ENCODE assay signal across 8 mouse cellular contexts in genomic region chr9:108338551-108338885, GRCm38 (mm10). TPM values are rescaled to one million over a fixed set of nuclear protein-coding genes. Genes with fewer than 3 reads are reported as not detected.
DNase-seq lines count a peak whose midpoint lies in the region; ATAC-seq and TF ChIP-seq lines count a peak whose summit lies in the region.

No protein-coding gene starts in this region.

- H3K4me2 ChIP-seq in heart, embryonic 14.5 days (ENCODE audit: low read length): peak overlapping the region; percentile 92
- peak overlapping the region; percentile 72 for H3K4me2 ChIP-seq in liver, embryonic 15.5 days
- peak overlapping the region; percentile 64 for H3K4me2 ChIP-seq in stomach, embryonic 15.5 days

- no peak overlapping the region for H3K4me3 ChIP-seq in cerebellum, adult 2 months (replicated peaks; ENCODE audit: insufficient read depth, low read depth, low read length)
- H3K4me3 ChIP-seq in ES-E14 (ENCODE audit: insufficient read depth in 1 of 2, low read depth in 1 of 2, low read length in 2 of 2, poor library complexity in 1 of 2, severe bottlenecking in 1 of 2): peak overlapping the region; percentile 26 to 95
- peak overlapping the region in 1 of 2 experiments; percentile 56; a peak in 3 of 4 replicates for H3K4me3 ChIP-seq in heart, embryonic 14.5 days (ENCODE audit: control insufficient read depth in 1 of 2, insufficient read depth in 1 of 2, low read depth in 1 of 2, low read length in 2 of 2)
- H3K4me3 ChIP-seq in liver, embryonic 15.5 days (replicated peaks): peak overlapping the region; percentile 88
- peak overlapping the region; percentile 60; the same call in 1 of the 2 replicates for H3K4me3 ChIP-seq in stomach, embryonic 15.5 days (replicated peaks)

- no peak for DNase-seq in cerebellum, adult 2 months
- DNase-seq in cerebellum, adult 11 months: no peak
- no peak for DNase-seq in ES-E14 (ENCODE audit: low read depth, low spot score)
- DNase-seq in right cerebral cortex, adult 2 months (ENCODE audit: low spot score in 2 of 2): no peak
- DNase-seq in layer of hippocampus, adult 18-20 months (ENCODE audit: low spot score in 2 of 2): no peak

- no peak for TF ChIP-seq POLR2A in cerebellum, adult 2 months (IDR thresholded peaks at IDR 0.05; ENCODE audit: borderline replicate concordance, insufficient read depth, low read length)

- in situ Hi-C loops in ES-E14 (cut with MboI; ENCODE audit: low sequenced_read_pairs in 2 of 2, unreplicated experiment in 2 of 2): no loop called here

- H3K27ac ChIP-seq in cerebellum, adult 2 months (ENCODE audit: insufficient read depth, low read length): 0 out of 2 replicates have a peak overlapping the region, but pooled peaks have one; percentile 5
- peak overlapping the region; percentile 96 for H3K27ac ChIP-seq in ES-E14 (ENCODE audit: insufficient read depth, low read depth, low read length, poor library complexity, severe bottlenecking)
- H3K27ac ChIP-seq in heart, embryonic 14.5 days (replicated peaks in 1 of 2; ENCODE audit: control insufficient read depth in 1 of 2, insufficient read depth in 1 of 2, low read depth in 2 of 2, low read length in 2 of 2): peak overlapping the region; percentile 87 to 92
- peak overlapping the region; percentile 99 for H3K27ac ChIP-seq in liver, embryonic 15.5 days (replicated peaks)
- peak overlapping the region; percentile 93 for H3K27ac ChIP-seq in stomach, embryonic 15.5 days

- WGBS in cerebellum, adult 2 months: 30% methylated on average over 6 of the region's 6 CpGs
- WGBS in heart, embryonic 14.5 days: 22% methylated on average over 6 of the region's 6 CpGs
- WGBS in liver, embryonic 15.5 days (ENCODE audit: insufficient replicate concordance): 17% methylated on average over 6 of the region's 6 CpGs
- WGBS in stomach, embryonic 15.5 days: 26% methylated on average over 6 of the region's 6 CpGs

- H3K4me1 ChIP-seq in cerebellum, adult 2 months (ENCODE audit: control insufficient read depth, insufficient read depth, low read length): peaks cover 4% of the 10 kb centered on the region
- peaks cover 0 to 2% of the 10 kb centered on the region in 2 experiments; a peak in 1 of 4 replicates for H3K4me1 ChIP-seq in ES-E14 (ENCODE audit: control insufficient read depth in 2 of 2, insufficient read depth in 2 of 2, low read length in 2 of 2, poor library complexity in 1 of 2)
- H3K4me1 ChIP-seq in heart, embryonic 14.5 days (ENCODE audit: control insufficient read depth in 2 of 2, insufficient read depth in 2 of 2, low read length in 2 of 2): peaks cover 11 to 25% of the 10 kb centered on the region in 2 experiments
- H3K4me1 ChIP-seq in liver, embryonic 15.5 days (replicated peaks): peaks cover 46% of the 10 kb centered on the region
- H3K4me1 ChIP-seq in stomach, embryonic 15.5 days: peaks cover 18% of the 10 kb centered on the region

- no peak for ATAC-seq in heart, embryonic 14.5 days (ENCODE audit: insufficient number of reproducible peaks, insufficient read depth, low FRiP score, low read depth)
- ATAC-seq in liver, embryonic 15.5 days (ENCODE audit: insufficient read depth): no peak
- ATAC-seq in stomach, embryonic 15.5 days (ENCODE audit: insufficient read depth, low FRiP score, low read depth): no peak

- no peaks in the 10 kb centered on the region for H3K9me3 ChIP-seq in ES-E14 (ENCODE audit: control insufficient read depth, insufficient read depth, low read depth, low read length)
- no peaks in the 10 kb centered on the region for H3K9me3 ChIP-seq in heart, embryonic 14.5 days (ENCODE audit: control insufficient read depth, low read length)
- H3K9me3 ChIP-seq in liver, embryonic 15.5 days (replicated peaks): no peaks in the 10 kb centered on the region
- H3K9me3 ChIP-seq in stomach, embryonic 15.5 days: no peaks in the 10 kb centered on the region

- TF ChIP-seq CTCF in cerebellum, adult 2 months (IDR thresholded peaks at IDR 0.05; ENCODE audit: borderline replicate concordance, insufficient read depth, low read depth, low read length): no peak

- peaks cover 23% of the 10 kb centered on the region for H3K36me3 ChIP-seq in ES-E14 (ENCODE audit: control insufficient read depth, insufficient read depth, low read length, poor library complexity, severe bottlenecking)
- peaks cover 40% of the 10 kb centered on the region for H3K36me3 ChIP-seq in heart, embryonic 14.5 days (ENCODE audit: control insufficient read depth, insufficient read depth, low read length)
- H3K36me3 ChIP-seq in liver, embryonic 15.5 days (replicated peaks): peaks cover 67% of the 10 kb centered on the region
- peaks cover 22% of the 10 kb centered on the region for H3K36me3 ChIP-seq in stomach, embryonic 15.5 days

- H3K9ac ChIP-seq in ES-E14 (ENCODE audit: insufficient read depth, low read depth, low read length, poor library complexity, severe bottlenecking): peak overlapping the region; percentile 13; the same call in 1 of the 2 replicates
- H3K9ac ChIP-seq in heart, embryonic 14.5 days (ENCODE audit: low read length): peak overlapping the region; percentile 80
- H3K9ac ChIP-seq in liver, embryonic 15.5 days: peak overlapping the region; percentile 65
- no peak overlapping the region for H3K9ac ChIP-seq in stomach, embryonic 15.5 days

- no peaks in the 10 kb centered on the region for H3K27me3 ChIP-seq in cerebellum, adult 2 months (ENCODE audit: control insufficient read depth, insufficient read depth, low read length)
- no peaks in the 10 kb centered on the region for H3K27me3 ChIP-seq in heart, embryonic 14.5 days (ENCODE audit: control insufficient read depth, insufficient read depth, low read length)
- no peaks in the 10 kb centered on the region for H3K27me3 ChIP-seq in liver, embryonic 15.5 days
- no peaks in the 10 kb centered on the region for H3K27me3 ChIP-seq in stomach, embryonic 15.5 days (replicated peaks)

TF ChIP-seq in ES-E14, 5 proteins besides CTCF, POLR2A, EP300 and RAD21:
- TF ChIP-seq ZC3H11A (IDR thresholded peaks at IDR 0.05; ENCODE audit: borderline replicate concordance, low read depth, low read length) (no peak), HCFC1 (IDR thresholded peaks at IDR 0.05; ENCODE audit: borderline replicate concordance, insufficient read depth, low read length) (no peak), CHD2 (IDR thresholded peaks at IDR 0.05; ENCODE audit: low read depth, low read length) (no peak), MAFK (IDR thresholded peaks at IDR 0.05; ENCODE audit: insufficient read depth, low read depth, low read length) (no peak), ZNF384 (IDR thresholded peaks at IDR 0.05; ENCODE audit: low read depth, low read length) (no peak)

RNA-seq across cellular contexts. Expression of gene Gpx1, which starts 0.2 kb away (rescaled TPM):
- 247 and 249 TPM in 2 replicates for polyA plus RNA-seq in cerebellum, adult 2 months (2012; rRNA removed)
- 797 and 939 TPM in 2 replicates for total RNA-seq in ES-E14 (2012; rRNA removed)
- 694 and 725 TPM in 2 replicates for polyA plus RNA-seq in heart, embryonic 14.5 days (2014; fragmentation: Nextera tagmentation; extraction: Ambion mirVana)
- 6,133 and 6,280 TPM in 2 replicates for polyA plus RNA-seq in liver, embryonic 15.5 days (2015; fragmentation: Nextera tagmentation; extraction: Ambion mirVana)
- polyA plus RNA-seq in stomach, embryonic 15.5 days (2015; fragmentation: Nextera tagmentation; extraction: Ambion mirVana): 998 and 1,171 TPM in 2 replicates
- 10 to 100 TPM; 58.5 to 70.8 TPM for total RNA-seq in layer of hippocampus, adult 18-20 months (2021)

RNA-seq across cellular contexts. Expression of gene Usp4, which starts 9.1 kb away (rescaled TPM):
- 97.5 and 104 TPM in 2 replicates for polyA plus RNA-seq in cerebellum, adult 2 months (2012; rRNA removed)
- 64.2 and 69.1 TPM in 2 replicates for total RNA-seq in ES-E14 (2012; rRNA removed)
- polyA plus RNA-seq in heart, embryonic 14.5 days (2014; fragmentation: Nextera tagmentation; extraction: Ambion mirVana): 88.6 and 90.1 TPM in 2 replicates
- 65.1 and 76.5 TPM in 2 replicates for polyA plus RNA-seq in liver, embryonic 15.5 days (2015; fragmentation: Nextera tagmentation; extraction: Ambion mirVana)
- 85.6 and 92.2 TPM in 2 replicates for polyA plus RNA-seq in stomach, embryonic 15.5 days (2015; fragmentation: Nextera tagmentation; extraction: Ambion mirVana)
- 100 to 1,000 TPM; 102 to 105 TPM for total RNA-seq in layer of hippocampus, adult 18-20 months (2021)

RNA-seq across cellular contexts. Expression of gene Tcta, which starts 32.6 kb away (rescaled TPM):
- polyA plus RNA-seq in cerebellum, adult 2 months (2012; rRNA removed): 55.2 and 58.9 TPM in 2 replicates
- total RNA-seq in ES-E14 (2012; rRNA removed): 10.0 and 11.0 TPM in 2 replicates
- polyA plus RNA-seq in heart, embryonic 14.5 days (2014; fragmentation: Nextera tagmentation; extraction: Ambion mirVana): 36.5 and 39.4 TPM in 2 replicates
- 14.1 and 14.4 TPM in 2 replicates for polyA plus RNA-seq in liver, embryonic 15.5 days (2015; fragmentation: Nextera tagmentation; extraction: Ambion mirVana)
- 40.0 and 42.1 TPM in 2 replicates for polyA plus RNA-seq in stomach, embryonic 15.5 days (2015; fragmentation: Nextera tagmentation; extraction: Ambion mirVana)
- total RNA-seq in layer of hippocampus, adult 18-20 months (2021): 10 to 100 TPM; 29.9 to 31.3 TPM

RNA-seq across cellular contexts. Expression of gene Rhoa, which starts 32.6 kb away (rescaled TPM):
- 198 and 201 TPM in 2 replicates for polyA plus RNA-seq in cerebellum, adult 2 months (2012; rRNA removed)
- 82.9 and 125 TPM in 2 replicates for total RNA-seq in ES-E14 (2012; rRNA removed)
- 229 and 289 TPM in 2 replicates for polyA plus RNA-seq in heart, embryonic 14.5 days (2014; fragmentation: Nextera tagmentation; extraction: Ambion mirVana)
- 190 and 202 TPM in 2 replicates for polyA plus RNA-seq in liver, embryonic 15.5 days (2015; fragmentation: Nextera tagmentation; extraction: Ambion mirVana)
- 452 and 455 TPM in 2 replicates for polyA plus RNA-seq in stomach, embryonic 15.5 days (2015; fragmentation: Nextera tagmentation; extraction: Ambion mirVana)
- total RNA-seq in layer of hippocampus, adult 18-20 months (2021): 100 to 1,000 TPM; 163 to 172 TPM

RNA-seq across cellular contexts. Expression of gene Amt, which starts 41.9 kb away (rescaled TPM):
- 63.2 and 64.2 TPM in 2 replicates for polyA plus RNA-seq in cerebellum, adult 2 months (2012; rRNA removed)
- 63.9 and 77.9 TPM in 2 replicates for total RNA-seq in ES-E14 (2012; rRNA removed)
- 10.4 and 11.2 TPM in 2 replicates for polyA plus RNA-seq in heart, embryonic 14.5 days (2014; fragmentation: Nextera tagmentation; extraction: Ambion mirVana)
- 11.9 and 13.3 TPM in 2 replicates for polyA plus RNA-seq in liver, embryonic 15.5 days (2015; fragmentation: Nextera tagmentation; extraction: Ambion mirVana)
- 21.8 and 22.3 TPM in 2 replicates for polyA plus RNA-seq in stomach, embryonic 15.5 days (2015; fragmentation: Nextera tagmentation; extraction: Ambion mirVana)
- 10 to 100 TPM; 30.2 to 33.0 TPM for total RNA-seq in layer of hippocampus, adult 18-20 months (2021)

Comparison
In these comparisons a context has a peak if more than half of its experiments do, and no peak if none do; other contexts are left out.
1. H3K27ac ChIP-seq: peak in every context shown above with its lines; median percentile 99 in liver, embryonic 15.5 days; 96 in ES-E14; 93 in stomach, embryonic 15.5 days; 90 in heart, embryonic 14.5 days; 5 in cerebellum, adult 2 months.